19 mouse cellular contexts compared by ENCODE assay signal in the genomic region with DNA sequence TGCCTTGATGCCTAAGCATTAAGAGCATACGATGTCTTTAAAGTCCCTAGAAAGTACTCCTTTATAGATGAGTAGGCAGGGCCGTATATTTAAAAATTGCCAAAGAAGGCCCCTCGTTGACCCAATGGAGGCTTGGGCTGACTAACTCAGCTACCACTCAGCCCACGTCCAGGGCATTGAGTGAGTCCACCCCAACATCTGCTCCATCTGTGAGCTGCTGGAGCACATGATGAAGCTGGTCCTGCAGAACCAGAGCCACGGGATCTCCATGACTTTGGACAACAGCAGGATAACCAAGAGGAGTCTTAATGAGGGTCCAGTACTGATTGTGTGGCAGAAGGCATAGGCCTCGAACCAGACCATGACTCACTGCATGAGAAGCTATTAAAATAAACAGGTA.
"Had no signal": no experiment of that assay in that cellular context is flagged by ENCODE, and none has a peak within 500 bp of the region (broad histone marks: within the 10 kb centered on the region; RNA-seq: fewer than 3 reads in every experiment).

No protein-coding gene starts in this region.

- H3K4me3 ChIP-seq: layer of hippocampus, adult 2 months; limb, embryonic 10.5 days; limb, embryonic 13.5 days; liver, embryonic 12.5 days; liver, embryonic 15.5 days; lung, embryonic 15.5 days; midbrain, embryonic 12.5 days; stomach, embryonic 15.5 days had no signal

- H3K27ac ChIP-seq: kidney, postnatal 0 days; layer of hippocampus, adult 2 months; limb, embryonic 10.5 days; limb, embryonic 13.5 days; liver, embryonic 12.5 days; liver, embryonic 15.5 days; lung, embryonic 15.5 days; midbrain, embryonic 12.5 days; stomach, embryonic 15.5 days had no signal

- DNase-seq: kidney, adult 2 months; kidney, postnatal 25 days; layer of hippocampus, adult 9-11 months; liver; lung, adult 18-20 months; lung, postnatal 10 days; lung, postnatal 36 days; right cerebral cortex, postnatal 25 days; spleen, adult 18-20 months; thymus, postnatal 25 days had no signal

- H3K9ac ChIP-seq: limb, embryonic 13.5 days; liver, embryonic 12.5 days; liver, embryonic 15.5 days; lung, embryonic 15.5 days; midbrain, embryonic 12.5 days; stomach, embryonic 15.5 days had no signal

- H3K9me3 ChIP-seq: limb, embryonic 10.5 days; limb, embryonic 13.5 days; liver, embryonic 12.5 days; liver, embryonic 15.5 days; lung, embryonic 15.5 days; midbrain, embryonic 12.5 days; stomach, embryonic 15.5 days had no signal

- H3K4me1 ChIP-seq: stomach, embryonic 15.5 days had no signal

- H3K36me3 ChIP-seq: limb, embryonic 10.5 days; limb, embryonic 13.5 days; liver, embryonic 12.5 days; liver, embryonic 15.5 days; lung, embryonic 15.5 days; midbrain, embryonic 12.5 days; stomach, embryonic 15.5 days had no signal

- H3K4me2 ChIP-seq: limb, embryonic 13.5 days; liver, embryonic 12.5 days; liver, embryonic 15.5 days; lung, embryonic 15.5 days; midbrain, embryonic 12.5 days; stomach, embryonic 15.5 days had no signal

- ATAC-seq: liver, embryonic 12.5 days had no signal
